Comparison of ENCODE assay signal across 9 mouse cellular contexts in the genomic region with DNA sequence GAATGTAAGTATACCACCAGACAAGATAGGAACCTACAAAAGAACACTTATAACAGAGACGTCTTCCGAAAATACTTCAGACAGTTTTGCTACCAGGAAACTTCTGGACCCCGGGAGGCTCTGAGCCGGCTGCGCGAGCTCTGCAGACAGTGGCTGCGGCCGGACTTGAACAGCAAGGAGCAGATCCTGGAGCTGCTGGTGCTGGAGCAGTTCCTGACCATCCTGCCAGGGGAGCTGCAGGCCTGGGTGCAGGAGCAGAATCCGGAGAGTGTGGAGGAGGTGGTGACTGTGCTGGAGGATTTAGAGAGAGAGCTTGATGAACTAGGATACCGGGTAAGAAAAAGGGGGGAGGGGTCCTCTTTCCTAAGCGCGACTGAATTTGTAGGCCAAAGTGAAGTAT. TPM values are rescaled to one million over a fixed set of nuclear protein-coding genes. Genes with fewer than 3 reads are reported as not detected.
DNase-seq lines count a peak whose midpoint lies in the region; ATAC-seq lines count a peak whose summit lies in the region.
"Had no signal": no experiment of that assay in that cellular context is flagged by ENCODE, and none has a peak within 500 bp of the region (broad histone marks: within the 10 kb centered on the region; RNA-seq: fewer than 3 reads in every experiment).

No protein-coding gene starts in this region.

- peaks cover 4% of the 10 kb centered on the region; the same call in 1 of the 2 replicates for H3K36me3 ChIP-seq in intestine, embryonic 16.5 days (ENCODE audit: control insufficient read depth, insufficient read depth, low read length)
- peaks cover 16% of the 10 kb centered on the region for H3K36me3 ChIP-seq in neural tube, embryonic 13.5 days

- DNase-seq in cerebellum, adult 18-20 months, result peak; percentile 9 to 23
- no peak for DNase-seq in cerebellum, adult 9-10 months
- DNase-seq in thymus, postnatal 4 days, result peak; percentile 14
- no peak for DNase-seq in thymus, adult 18-20 months
- DNase-seq in urinary bladder, postnatal 25 days (ENCODE audit: low spot score), result no peak
- no peak for DNase-seq in layer of hippocampus, postnatal 10 days (ENCODE audit: low spot score in 2 of 2)

- peak overlapping the region; percentile 69 for H3K4me2 ChIP-seq in intestine, embryonic 16.5 days (ENCODE audit: low read depth, low read length)
- H3K4me2 ChIP-seq in neural tube, embryonic 13.5 days, result peak overlapping the region; percentile 60

- WGBS in intestine, embryonic 16.5 days, result 57% methylated on average over 12 of the region's 12 CpGs
- 66% methylated on average over 12 of the region's 12 CpGs for WGBS in neural tube, embryonic 13.5 days

- peak overlapping the region; percentile 41 for H3K9ac ChIP-seq in intestine, embryonic 16.5 days (ENCODE audit: low read depth, low read length)
- H3K9ac ChIP-seq in neural tube, embryonic 13.5 days, result peak overlapping the region; percentile 80

- no peaks in the 10 kb centered on the region for H3K9me3 ChIP-seq in intestine, embryonic 16.5 days (ENCODE audit: control insufficient read depth, low read length)
- no peaks in the 10 kb centered on the region for H3K9me3 ChIP-seq in neural tube, embryonic 13.5 days

- peak overlapping the region; percentile 93 for H3K4me3 ChIP-seq in intestine, embryonic 16.5 days (ENCODE audit: low read length)
- peak overlapping the region; percentile 59 for H3K4me3 ChIP-seq in neural tube, embryonic 13.5 days

- no peak for ATAC-seq in intestine, embryonic 16.5 days
- ATAC-seq in neural tube, embryonic 13.5 days (ENCODE audit: low read depth), result no peak

- H3K27ac ChIP-seq in intestine, embryonic 16.5 days (ENCODE audit: low read length), result no peak overlapping the region
- no peak overlapping the region for H3K27ac ChIP-seq in neural tube, embryonic 13.5 days (replicated peaks)

- peaks cover 12% of the 10 kb centered on the region for H3K4me1 ChIP-seq in intestine, embryonic 16.5 days (ENCODE audit: control insufficient read depth, insufficient read depth, low read length)
- peaks cover 28% of the 10 kb centered on the region for H3K4me1 ChIP-seq in neural tube, embryonic 13.5 days (replicated peaks)

- no peaks in the 10 kb centered on the region for H3K27me3 ChIP-seq in intestine, embryonic 16.5 days (replicated peaks; ENCODE audit: control insufficient read depth, insufficient read depth, low read length)
- no peaks in the 10 kb centered on the region for H3K27me3 ChIP-seq in neural tube, embryonic 13.5 days

RNA-seq across cellular contexts. Expression of a gene that starts 1.1 kb away (rescaled TPM):
- 6.6 and 7.9 TPM in 2 replicates for polyA plus RNA-seq in intestine, embryonic 16.5 days (2015; fragmentation: Nextera tagmentation; extraction: Ambion mirVana)
- 13.8 and 14.4 TPM in 2 replicates for polyA plus RNA-seq in neural tube, embryonic 13.5 days (2015; fragmentation: Nextera tagmentation; extraction: Ambion mirVana)
- 10 to 100 TPM in 1 of 2 experiments, 1 to 10 TPM in 1; 9.9 to 10.2 TPM for total RNA-seq in layer of hippocampus, postnatal 10 days (2021)

RNA-seq across cellular contexts. Expression of a gene that starts 17.0 kb away (rescaled TPM):
- not detected in 2 replicates for polyA plus RNA-seq in intestine, embryonic 16.5 days (2015; fragmentation: Nextera tagmentation; extraction: Ambion mirVana)
- polyA plus RNA-seq in neural tube, embryonic 13.5 days (2015; fragmentation: Nextera tagmentation; extraction: Ambion mirVana), result not detected in 2 replicates
- not detected for total RNA-seq in layer of hippocampus, postnatal 10 days (2021)
- total RNA-seq: heart, postnatal 10 days had no signal

RNA-seq across cellular contexts. Expression of a gene that starts 38.8 kb away (rescaled TPM):
- 61.7 and 64.5 TPM in 2 replicates for polyA plus RNA-seq in intestine, embryonic 16.5 days (2015; fragmentation: Nextera tagmentation; extraction: Ambion mirVana)
- polyA plus RNA-seq in neural tube, embryonic 13.5 days (2015; fragmentation: Nextera tagmentation; extraction: Ambion mirVana), result 72.1 and 84.0 TPM in 2 replicates
- 10 to 100 TPM; 41.7 to 42.0 TPM for total RNA-seq in layer of hippocampus, postnatal 10 days (2021)

RNA-seq across cellular contexts. Expression of a gene that starts 51.8 kb away (rescaled TPM):
- polyA plus RNA-seq in intestine, embryonic 16.5 days (2015; fragmentation: Nextera tagmentation; extraction: Ambion mirVana), result not detected in 2 replicates
- polyA plus RNA-seq in neural tube, embryonic 13.5 days (2015; fragmentation: Nextera tagmentation; extraction: Ambion mirVana), result not detected in 2 replicates
- not detected for total RNA-seq in layer of hippocampus, postnatal 10 days (2021)
- total RNA-seq: heart, postnatal 10 days had no signal

Comparison
In these comparisons a context has a peak if more than half of its experiments do, and no peak if none do; other contexts are left out.
1. DNase-seq: peak in cerebellum, adult 18-20 months (2 of 2) and thymus, postnatal 4 days (single experiment); none in cerebellum, adult 9-10 months (single experiment), thymus, adult 18-20 months (0 of 2), urinary bladder, postnatal 25 days (single experiment) and layer of hippocampus, postnatal 10 days (0 of 2).